In genomic region chr6:94354451-94355095, GRCm38 (mm10) we compare ENCODE assay signal across 18 mouse cellular contexts.
DNase-seq lines count a peak whose midpoint lies in the region; ATAC-seq lines count a peak whose summit lies in the region.
"Had no signal": no experiment of that assay in that cellular context is flagged by ENCODE, and none has a peak within 500 bp of the region (broad histone marks: within the 10 kb centered on the region; RNA-seq: fewer than 3 reads in every experiment).

No protein-coding gene starts in this region.

- peaks cover 11% of the 10 kb centered on the region for H3K4me1 ChIP-seq in kidney, embryonic 15.5 days
- H3K4me1 ChIP-seq in limb, embryonic 12.5 days (replicated peaks): peaks cover 38% of the 10 kb centered on the region
- H3K4me1 ChIP-seq: hindbrain, embryonic 13.5 days; megakaryocyte, embryonic 14.5 days; neural tube, embryonic 12.5 days had no signal

- 0 out of 2 replicates have a peak overlapping the region, but pooled peaks have one; percentile 7 for H3K27ac ChIP-seq in kidney, embryonic 15.5 days
- H3K27ac ChIP-seq in limb, embryonic 12.5 days: peak overlapping the region; percentile 41; the same call in 1 of the 2 replicates
- H3K27ac ChIP-seq: hindbrain, embryonic 13.5 days; liver, embryonic 15.5 days; neural tube, embryonic 12.5 days had no signal

- no peaks in the 10 kb centered on the region for H3K36me3 ChIP-seq in kidney, embryonic 15.5 days
- no peaks in the 10 kb centered on the region for H3K36me3 ChIP-seq in limb, embryonic 12.5 days
- H3K36me3 ChIP-seq: hindbrain, embryonic 13.5 days; liver, embryonic 15.5 days; neural tube, embryonic 12.5 days had no signal

- WGBS in kidney, embryonic 15.5 days: 32% methylated on average over 8 of the region's 8 CpGs
- 24% methylated on average over 8 of the region's 8 CpGs for WGBS in limb, embryonic 12.5 days

- ATAC-seq in kidney, embryonic 15.5 days (replicated peaks; ENCODE audit: low FRiP score): no peak
- ATAC-seq in limb, embryonic 12.5 days (ENCODE audit: insufficient number of reproducible peaks, insufficient read depth, low FRiP score, low TSS enrichment, low read depth): no peak
- ATAC-seq: CD4-positive, CD25-positive, alpha-beta regulatory T cell, adult 4 months; forebrain, embryonic 14.5 days; intestine, embryonic 16.5 days had no signal

- no peaks in the 10 kb centered on the region for H3K27me3 ChIP-seq in kidney, embryonic 15.5 days
- no peaks in the 10 kb centered on the region for H3K27me3 ChIP-seq in limb, embryonic 12.5 days
- H3K27me3 ChIP-seq: liver, embryonic 15.5 days; megakaryocyte, embryonic 14.5 days; neural tube, embryonic 12.5 days had no signal

- H3K9me3 ChIP-seq in kidney, embryonic 15.5 days (replicated peaks): no peaks in the 10 kb centered on the region
- no peaks in the 10 kb centered on the region for H3K9me3 ChIP-seq in limb, embryonic 12.5 days
- H3K9me3 ChIP-seq: hindbrain, embryonic 13.5 days; liver, embryonic 15.5 days; megakaryocyte, embryonic 14.5 days; neural tube, embryonic 12.5 days had no signal

- H3K9ac ChIP-seq in kidney, embryonic 15.5 days: no peak overlapping the region
- no peak overlapping the region for H3K9ac ChIP-seq in limb, embryonic 12.5 days (replicated peaks)
- H3K9ac ChIP-seq: hindbrain, embryonic 13.5 days; liver, embryonic 15.5 days; neural tube, embryonic 12.5 days had no signal

- peak; percentile 35 for DNase-seq in embryo, embryonic 10 days (ENCODE audit: low spot score)
- peak; percentile 17 for DNase-seq in embryo, embryonic 9.5 days (ENCODE audit: extremely low spot score)
- no peak for DNase-seq in gastrocnemius, postnatal 25 days
- DNase-seq in cerebellum, postnatal 10 days: no peak
- DNase-seq in spleen, postnatal 36 days (ENCODE audit: low spot score in 2 of 2): no peak
- DNase-seq: adrenal gland, postnatal 25 days; cerebellum, postnatal 25 days; heart, adult 11 months; right cerebral cortex, postnatal 25 days had no signal

- H3K4me3 ChIP-seq in kidney, embryonic 15.5 days (replicated peaks): no peak overlapping the region
- H3K4me3 ChIP-seq in limb, embryonic 12.5 days (replicated peaks): no peak overlapping the region
- H3K4me3 ChIP-seq: hindbrain, embryonic 13.5 days; liver, embryonic 15.5 days; megakaryocyte, embryonic 14.5 days; neural tube, embryonic 12.5 days had no signal

- H3K4me2 ChIP-seq in kidney, embryonic 15.5 days: peak overlapping the region; percentile 36
- H3K4me2 ChIP-seq in limb, embryonic 12.5 days: peak overlapping the region; percentile 35
- H3K4me2 ChIP-seq: hindbrain, embryonic 13.5 days; liver, embryonic 15.5 days; neural tube, embryonic 12.5 days had no signal

Comparison
In these comparisons a context has a peak if more than half of its experiments do, and no peak if none do; other contexts are left out.
1. DNase-seq: peak in embryo, embryonic 10 days (single experiment) and embryo, embryonic 9.5 days (single experiment); none in gastrocnemius, postnatal 25 days (single experiment), cerebellum, postnatal 10 days (0 of 2) and spleen, postnatal 36 days (0 of 2).